Mouse (Mus musculus) erythroid progenitor cell, adult 5-6 weeks (primary cell): Measurements from ENCODE around the gene Gstcd. TPM values are rescaled to one million over a fixed set of nuclear protein-coding genes. Genes with fewer than 3 reads are reported as not detected.

Source experiments
- ATAC-seq: replicated peaks from 2 replicates; pipeline ENCODE4 v1.8.0; 2016; ENCODE audit warnings: moderate number of reproducible peaks, mild to moderate bottlenecking, moderate TSS enrichment, inconsistent platforms; ENCODE audit not compliant: poor library complexity, low FRiP score, severe bottlenecking
- total RNA-seq, 2 experiments: library from RNA; stranded (forward) in 1 of 2; stranded (reverse) in 1 of 2; fragments of 150-400 nt in 1 of 2; fragments of 186-747, 209-891 nt in 1 of 2; gene quantifications; 2 replicates each; pipeline versions ENCODE4 v1.2.3 to v1.2.4; 2015 to 2017; ENCODE audit warnings: low replicate concordance in 2 of 2

Gene Gstcd
- total RNA-seq, 2 experiments from 2014 or later, result 9.6 to 14.3 TPM

DNA sequence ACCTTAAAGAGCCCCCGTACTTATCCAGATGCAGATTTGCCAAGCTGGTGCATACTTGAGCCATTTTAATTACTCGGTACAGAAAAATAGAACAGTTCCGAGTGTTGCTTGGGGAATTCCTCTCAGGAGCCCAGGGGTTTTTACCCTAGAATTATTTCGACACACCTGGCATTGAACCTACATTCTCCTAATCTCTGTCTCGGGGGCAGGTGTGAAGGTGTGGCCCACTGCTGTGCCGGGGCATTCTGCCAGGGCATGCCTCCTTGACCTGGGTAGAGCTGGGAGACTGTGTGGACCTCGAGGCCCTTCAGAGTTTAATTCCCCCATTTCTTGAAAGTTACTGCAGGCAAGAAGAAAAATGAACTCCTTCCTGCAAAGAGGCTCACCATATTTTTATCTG, 146.2 kb downstream of the Gstcd start:
- ATAC-seq, result no peak

DNA sequence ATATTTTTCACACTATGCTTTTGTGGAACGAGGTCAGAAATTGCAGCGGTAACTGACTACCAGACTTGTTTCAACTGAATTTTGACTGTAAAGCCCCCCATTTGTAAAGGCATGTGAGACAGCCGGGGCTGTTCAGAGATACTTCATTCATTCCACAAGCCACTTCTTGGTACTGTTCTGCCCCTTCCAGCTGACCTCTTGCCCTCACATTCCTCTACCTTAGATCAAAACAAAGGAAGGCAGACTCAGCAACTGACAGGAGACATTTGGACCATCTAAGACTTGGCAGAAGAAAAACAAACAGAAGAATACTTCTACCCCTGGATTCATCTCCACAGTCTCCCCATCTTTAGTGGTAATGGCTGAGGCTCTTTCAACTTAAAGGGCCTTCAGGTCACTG, 147.2 kb downstream of the Gstcd start:
- ATAC-seq, result no peak

DNA sequence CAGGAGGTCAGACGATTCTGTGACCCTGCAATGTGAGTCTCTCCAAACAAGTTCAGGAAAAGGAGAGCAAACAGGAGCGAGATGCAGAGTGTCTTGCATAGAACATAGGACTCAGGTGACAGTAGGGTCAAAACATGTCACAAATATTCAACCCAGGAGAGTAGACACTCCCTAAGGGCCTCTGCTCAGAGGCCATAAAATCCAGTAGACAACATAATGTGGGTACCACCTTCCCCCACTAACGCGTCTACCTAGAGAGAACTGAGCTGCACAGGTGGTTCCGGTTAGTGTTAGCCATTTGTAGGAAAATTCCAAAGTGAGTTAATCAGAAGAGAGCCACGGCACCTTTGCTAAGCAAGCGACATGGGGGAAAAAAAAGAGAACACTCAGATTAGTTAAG, 147.6 kb downstream of the Gstcd start:
- ATAC-seq, result no peak

DNA sequence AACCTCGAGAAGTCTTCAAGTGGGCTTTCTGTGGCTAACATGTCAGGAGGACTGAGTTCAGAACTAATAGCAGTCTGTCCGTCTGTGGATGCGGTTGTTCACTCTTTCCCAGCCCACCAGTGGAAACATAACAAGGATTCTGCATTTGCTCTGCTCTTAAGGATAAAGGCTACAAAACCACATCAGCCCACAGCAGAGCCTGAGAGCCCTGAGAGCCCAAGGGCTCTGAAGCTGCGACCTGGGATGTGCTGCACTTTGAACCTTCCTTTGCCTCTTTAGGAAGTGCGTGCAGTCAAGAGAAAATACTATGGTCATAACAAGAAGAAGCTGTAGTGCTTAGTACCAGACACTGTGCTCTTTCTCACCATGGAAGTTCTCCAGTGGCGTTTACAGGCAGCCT, 149.1 kb downstream of the Gstcd start:
- no peak for ATAC-seq

DNA sequence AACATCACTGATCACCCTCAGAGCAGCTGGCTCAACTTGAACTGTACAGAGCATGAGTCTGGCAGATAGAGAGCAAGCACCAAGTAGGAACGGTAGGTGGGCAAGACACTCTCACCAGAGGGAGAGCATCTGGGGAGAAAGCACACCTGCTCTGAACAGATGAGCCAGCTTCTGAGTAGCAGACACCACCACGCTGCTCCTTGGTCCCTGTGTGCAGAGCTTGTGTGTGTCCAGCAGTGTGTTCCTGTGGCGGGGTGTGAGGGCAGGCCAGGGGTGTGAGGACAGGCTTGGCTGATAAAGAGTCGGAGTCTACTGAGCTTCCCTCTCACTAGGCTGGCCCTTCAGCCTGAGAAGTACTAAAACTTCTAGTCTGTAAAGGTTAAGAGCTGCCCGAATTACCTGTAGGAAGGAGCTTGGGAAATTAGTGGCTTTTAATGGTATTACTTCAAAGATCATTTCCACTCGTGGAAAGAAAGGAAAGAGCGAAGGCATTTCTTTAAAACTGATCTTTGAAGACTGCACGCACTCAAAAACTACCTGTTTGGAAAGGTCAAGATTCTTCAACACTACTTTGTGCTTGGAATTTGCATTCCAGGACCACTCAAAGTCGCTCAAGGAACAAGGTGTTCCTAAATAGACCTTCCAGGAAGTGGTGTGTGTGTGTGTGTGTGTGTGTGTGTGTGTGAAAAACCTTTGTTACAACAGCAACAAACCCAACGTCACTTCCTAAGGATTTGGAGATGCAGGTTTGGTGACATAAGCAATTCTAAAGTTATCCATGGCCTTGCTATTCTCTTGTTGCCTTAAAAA, 151.4 kb downstream of the Gstcd start:
- ATAC-seq, result no peak

DNA sequence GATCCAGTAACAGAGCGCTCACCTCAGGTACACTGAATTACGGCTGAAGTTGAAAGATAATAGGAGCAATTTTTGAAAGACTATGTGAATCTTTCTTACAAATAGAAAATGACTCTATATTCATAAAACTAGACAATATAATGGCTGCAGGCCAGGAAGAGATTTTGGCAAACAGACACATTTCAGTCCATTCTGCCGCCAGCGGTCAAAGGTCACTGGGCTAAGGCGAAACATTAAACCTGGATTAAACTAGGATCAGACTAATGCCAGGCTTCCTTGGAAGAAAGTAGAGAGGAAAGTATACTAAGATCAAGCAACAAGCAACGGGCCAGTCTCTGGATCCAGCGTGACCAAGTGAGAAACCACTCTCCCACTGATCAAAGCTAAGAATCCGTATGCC, 152.8 kb downstream of the Gstcd start:
- ATAC-seq, result no peak

DNA sequence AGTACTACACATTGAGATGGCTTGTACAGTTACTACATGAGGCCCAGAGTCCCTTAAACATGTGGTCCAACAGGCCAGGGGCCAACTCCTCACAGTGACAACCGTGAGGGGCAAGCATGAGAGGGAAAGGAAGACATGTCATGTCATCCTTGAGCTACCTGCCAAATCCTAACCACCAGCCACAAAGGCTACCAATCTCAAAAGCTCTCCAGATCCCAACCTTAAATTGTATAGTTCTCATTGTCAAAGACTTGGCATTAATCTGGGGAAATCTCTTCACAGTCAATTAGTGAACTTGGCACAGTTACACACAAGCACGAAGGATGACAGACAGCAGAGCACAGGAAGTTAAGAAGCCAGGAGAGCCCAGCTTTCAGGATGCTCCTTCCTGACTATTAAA, 157.2 kb downstream of the Gstcd start:
- ATAC-seq, result no peak

Other genes starting within 250 kb of the Gstcd start
- gene Npnt, start 141.7 kb downstream of the Gstcd start, total RNA-seq (2015; ENCODE audit: low replicate concordance), result 0.72 TPM in 1 of 2 replicates, not detected in the other
- not detected in 2 replicates for gene Npnt, start 141.7 kb downstream of the Gstcd start, total RNA-seq (2017; ENCODE audit: low replicate concordance)
- gene Ints12, start 193 bp downstream of the Gstcd start, total RNA-seq (2015; ENCODE audit: low replicate concordance), result 8.0 and 19.5 TPM in 2 replicates
- 14.2 and 18.7 TPM in 2 replicates for gene Ints12, start 193 bp downstream of the Gstcd start, total RNA-seq (2017; ENCODE audit: low replicate concordance)
- gene Arhgef38, start 142.9 kb upstream of the Gstcd start, total RNA-seq (2015; ENCODE audit: low replicate concordance), result not detected in 2 replicates
- not detected in 2 replicates for gene Arhgef38, start 142.9 kb upstream of the Gstcd start, total RNA-seq (2017; ENCODE audit: low replicate concordance)
- gene Ppa2, start 218.1 kb upstream of the Gstcd start, total RNA-seq (2015; ENCODE audit: low replicate concordance), result 8.8 and 15.1 TPM in 2 replicates
- 27.2 and 30.9 TPM in 2 replicates for gene Ppa2, start 218.1 kb upstream of the Gstcd start, total RNA-seq (2017; ENCODE audit: low replicate concordance)